Mouse (Mus musculus): ENCODE measurements around the gene Sult2b1.
A peak's percentile ranks its signal among the peaks of the same experiment; 100 is the strongest.

Sult2b1 gene

GRCm38 (mm10) chr7:45712022-45712757 lies 72.3 kb downstream of the Sult2b1 start:
- DNase-seq (ENCODE audit: low read depth, low spot score) = no peak

GRCm38 (mm10) chr7:45711316-45712021 lies 73.0 kb downstream of the Sult2b1 start:
- no peak for DNase-seq (ENCODE audit: low read depth, low spot score)

GRCm38 (mm10) chr7:45710477-45711191 lies 73.8 kb downstream of the Sult2b1 start:
- DNase-seq (ENCODE audit: low read depth, low spot score) = no peak

DNA sequence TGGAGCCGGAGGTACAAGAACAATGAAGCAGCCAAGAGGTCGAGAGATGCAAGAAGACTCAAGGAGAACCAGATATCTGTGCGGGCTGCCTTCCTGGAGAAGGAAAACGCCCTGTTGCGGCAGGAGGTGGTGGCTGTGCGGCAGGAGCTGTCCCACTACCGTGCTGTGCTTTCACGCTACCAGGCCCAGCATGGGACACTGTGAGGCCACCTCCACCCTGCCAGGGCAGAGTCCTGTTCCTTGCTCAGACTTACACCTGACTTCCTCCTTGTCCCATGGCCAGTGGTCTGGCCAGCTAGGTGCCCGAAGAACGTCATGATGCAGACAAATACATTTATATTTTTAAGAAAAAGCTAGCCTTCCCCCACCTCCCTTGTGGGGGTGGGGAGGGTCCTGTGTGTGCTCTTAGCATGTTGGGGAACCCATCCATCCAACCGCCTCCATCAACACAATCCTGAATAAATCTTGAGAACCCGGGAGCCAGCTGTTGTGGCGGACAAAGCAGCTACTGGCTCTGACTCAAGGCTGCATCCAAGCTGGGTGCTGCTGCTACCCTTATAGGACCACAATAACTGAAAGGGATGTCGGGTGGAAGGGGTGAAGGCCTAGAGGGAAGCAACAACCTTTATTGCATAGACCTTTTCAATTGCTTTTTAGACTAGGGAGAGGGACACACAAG lies 74.7 kb downstream of the Sult2b1 start:
- no peak for DNase-seq (ENCODE audit: low read depth, low spot score)

GRCm38 (mm10) chr7:45709036-45709435 lies 75.4 kb downstream of the Sult2b1 start:
- DNase-seq (ENCODE audit: low read depth, low spot score) = peak; percentile 85

DNA sequence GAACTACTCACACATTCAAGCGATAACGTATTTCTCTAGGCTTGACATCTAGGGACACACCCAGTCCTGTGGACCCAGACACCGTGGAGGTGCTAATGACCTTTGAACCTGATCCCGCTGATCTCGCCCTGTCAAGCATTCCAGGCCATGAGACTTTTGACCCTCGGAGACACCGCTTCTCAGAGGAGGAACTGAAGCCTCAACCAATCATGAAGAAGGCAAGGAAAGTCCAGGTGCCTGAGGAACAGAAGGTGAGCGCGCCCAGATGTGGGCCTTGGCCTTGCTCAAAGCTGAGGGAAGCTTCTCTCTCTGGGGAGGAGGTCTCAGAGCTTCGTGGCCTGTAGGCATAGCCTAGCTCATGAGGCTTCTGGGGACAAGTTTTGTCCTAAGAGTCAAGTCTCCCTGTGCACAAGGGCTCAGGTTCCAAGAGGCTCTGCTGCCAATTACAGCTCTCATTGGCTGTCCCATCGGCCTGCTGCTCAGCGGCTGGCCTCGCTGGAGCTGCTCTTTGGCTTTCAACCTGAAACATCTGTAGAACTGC lies 76.2 kb downstream of the Sult2b1 start:
- DNase-seq (ENCODE audit: low read depth, low spot score) = peak; percentile 61

- DNase-seq (ENCODE audit: low read depth, low spot score) = peak; percentile 95
Measured at GRCm38 (mm10) chr7:45707375-45707967, 77.0 kb downstream of the Sult2b1 start.

DNA sequence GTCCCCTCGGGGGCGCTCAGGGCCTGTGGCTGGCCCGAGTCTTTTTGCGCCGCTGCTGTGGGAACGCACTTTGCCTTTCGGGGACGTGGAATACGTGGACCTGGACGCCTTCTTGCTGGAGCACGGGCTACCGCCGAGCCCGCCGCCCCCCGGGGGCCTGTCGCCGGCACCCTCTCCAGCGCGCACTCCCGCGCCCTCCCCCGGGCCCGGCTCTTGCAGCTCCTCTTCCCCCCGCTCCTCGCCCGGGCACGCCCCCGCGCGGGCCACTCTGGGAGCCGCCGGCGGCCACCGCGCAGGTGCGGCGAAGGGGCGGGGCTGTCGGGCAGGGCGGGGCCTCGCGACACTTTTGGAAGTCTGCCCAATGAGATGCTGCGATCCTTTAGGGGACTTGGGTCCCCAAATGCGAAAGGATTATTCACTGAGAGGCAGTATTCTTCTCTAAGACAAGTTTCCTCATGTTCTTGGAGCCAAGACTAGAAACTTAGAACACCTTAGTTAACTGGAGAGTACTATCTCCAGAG lies 77.7 kb downstream of the Sult2b1 start:
- peak; percentile 75 for DNase-seq (ENCODE audit: low read depth, low spot score)

GRCm38 (mm10) chr7:45705873-45706281 lies 78.6 kb downstream of the Sult2b1 start:
- peak; percentile 79 for DNase-seq (ENCODE audit: low read depth, low spot score)

- DNase-seq (ENCODE audit: low read depth, low spot score) = no peak
Measured at GRCm38 (mm10) chr7:45705443-45705864, 79.0 kb downstream of the Sult2b1 start.

- peak; percentile 99 for DNase-seq (ENCODE audit: low read depth, low spot score)
Measured at GRCm38 (mm10) chr7:45704730-45705442, 79.6 kb downstream of the Sult2b1 start, which contains the start of gene Dbp. Gene Dbp, plus strand, starts transcription at chr7:45705088.

DNA sequence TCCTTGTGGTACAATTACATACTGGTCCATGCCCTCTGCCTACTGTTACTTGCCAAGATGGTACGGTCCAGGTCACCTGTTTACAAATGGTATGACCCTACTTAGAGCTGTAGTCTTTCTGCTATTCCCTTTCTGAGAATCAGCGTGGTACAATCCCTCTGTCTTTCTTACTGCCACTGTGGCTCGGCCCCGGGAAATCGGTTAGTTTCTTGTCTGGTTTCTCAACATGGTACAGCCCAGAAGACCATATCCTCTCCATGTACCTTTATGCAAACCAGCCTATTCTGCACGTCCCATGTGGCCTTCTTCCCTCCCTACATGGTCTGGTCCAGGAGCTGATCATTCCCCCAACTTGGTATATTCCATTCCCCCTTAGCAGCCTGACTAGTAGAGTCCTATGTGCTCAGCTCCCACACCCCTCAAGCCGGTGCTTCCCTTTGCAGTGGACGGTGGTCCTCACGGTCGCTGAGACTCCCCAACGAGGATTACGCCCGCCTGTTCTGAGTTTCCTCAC lies 80.4 kb downstream of the Sult2b1 start:
- DNase-seq (ENCODE audit: low read depth, low spot score) = peak; percentile 69

DNA sequence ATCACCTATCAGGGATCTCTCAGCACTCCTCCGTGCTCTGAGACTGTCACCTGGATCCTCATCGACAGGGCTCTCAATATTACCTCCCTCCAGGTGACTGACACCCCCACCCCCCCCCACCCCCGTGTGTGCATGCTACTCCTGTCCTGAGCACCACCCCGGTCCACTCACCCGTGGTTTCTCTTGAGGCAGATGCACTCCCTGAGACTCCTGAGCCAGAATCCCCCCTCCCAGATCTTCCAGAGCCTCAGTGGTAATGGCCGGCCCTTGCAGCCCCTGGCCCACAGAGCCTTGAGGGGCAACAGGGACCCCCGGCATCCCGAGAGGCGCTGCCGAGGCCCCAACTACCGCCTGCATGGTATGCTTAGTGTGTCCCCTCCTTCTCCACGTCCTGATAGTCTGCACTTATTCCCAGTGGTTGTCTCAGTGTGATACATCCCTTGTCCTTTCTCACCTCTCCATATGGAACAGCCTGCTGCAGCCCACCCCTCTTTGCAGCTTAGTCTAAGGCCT lies 80.9 kb downstream of the Sult2b1 start:
- DNase-seq (ENCODE audit: low read depth, low spot score) = no peak

- no peak for DNase-seq (ENCODE audit: low read depth, low spot score)
Measured at GRCm38 (mm10) chr7:45702809-45703520, 81.5 kb downstream of the Sult2b1 start.

DNA sequence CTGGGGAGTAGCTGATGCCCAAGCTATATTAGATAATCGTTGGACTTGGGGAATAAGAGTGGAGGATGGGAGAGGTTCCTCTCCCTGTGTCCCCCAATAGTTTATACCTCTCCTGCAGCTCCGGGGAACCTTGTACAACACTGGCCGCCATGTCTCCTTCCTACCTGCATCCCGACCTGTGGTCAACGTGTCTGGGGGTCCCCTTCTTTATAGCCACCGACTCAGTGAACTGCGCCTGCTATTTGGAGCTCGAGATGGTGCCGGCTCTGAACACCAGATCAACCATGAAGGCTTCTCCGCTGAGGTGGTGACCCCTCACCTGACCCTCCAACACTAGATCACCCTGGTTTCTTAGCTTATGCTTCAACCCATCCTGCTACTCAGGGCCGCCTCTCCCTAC lies 82.2 kb downstream of the Sult2b1 start:
- no peak for DNase-seq (ENCODE audit: low read depth, low spot score)

DNA sequence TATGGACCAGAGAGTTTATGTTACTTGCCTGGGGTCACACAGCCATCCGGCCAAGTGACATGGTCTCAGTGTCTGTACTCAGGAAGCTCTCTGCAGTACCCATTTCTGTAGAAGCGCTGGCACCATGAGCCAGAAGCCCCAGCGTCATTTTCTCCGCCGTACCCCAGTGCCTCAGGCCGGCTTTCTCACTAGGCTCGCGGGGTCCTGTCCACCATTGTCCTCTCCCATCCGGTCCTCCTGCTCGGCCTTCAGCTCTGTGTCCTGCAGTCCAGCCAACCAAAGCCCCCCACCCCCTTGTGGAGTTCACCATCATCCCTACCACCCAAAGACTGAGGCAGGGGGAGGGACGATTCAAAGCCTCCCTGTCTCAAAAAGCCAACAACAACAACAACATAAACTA lies 82.9 kb downstream of the Sult2b1 start:
- no peak for DNase-seq (ENCODE audit: low read depth, low spot score)

- DNase-seq (ENCODE audit: low read depth, low spot score) = no peak
Measured at GRCm38 (mm10) chr7:45701072-45701471, 83.4 kb downstream of the Sult2b1 start.

DNA sequence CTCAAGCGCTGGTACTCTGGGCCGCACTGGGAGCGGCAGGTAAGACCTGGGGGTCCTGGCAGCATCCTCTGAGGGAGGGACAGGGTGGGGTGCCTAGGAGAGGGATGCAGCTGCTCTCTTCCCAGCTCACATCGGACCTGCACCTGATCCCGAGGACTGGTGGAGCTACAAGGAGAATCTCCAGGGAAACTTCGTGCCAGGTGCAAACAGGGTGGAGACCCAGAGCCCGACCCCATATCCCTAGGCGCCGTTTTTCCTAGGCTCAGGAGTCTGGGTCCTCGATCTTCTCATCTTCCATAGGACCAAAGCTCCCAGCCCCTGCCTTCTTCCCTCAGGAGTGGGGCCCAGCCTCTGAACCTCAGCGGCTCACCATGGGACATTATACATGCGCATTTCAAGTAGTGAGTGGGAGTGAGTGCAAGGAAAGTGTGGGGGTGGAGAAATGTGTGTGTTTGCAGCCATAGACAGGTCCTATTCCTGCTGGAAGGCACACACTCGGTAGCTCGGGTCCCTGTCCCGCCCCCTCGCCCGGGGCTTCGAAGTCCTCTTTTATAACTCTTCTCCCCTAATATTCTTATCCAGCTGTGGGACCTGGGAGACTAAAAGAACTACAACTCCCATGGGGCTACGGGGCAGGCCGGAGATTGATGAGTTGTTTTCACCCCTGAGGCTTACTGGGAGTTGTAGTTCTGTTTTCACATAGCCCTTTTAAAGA lies 84.0 kb downstream of the Sult2b1 start:
- peak; percentile 87 for DNase-seq (ENCODE audit: low read depth, low spot score)
